Mouse (Mus musculus) urinary bladder, adult 18-20 months (tissue): ENCODE measurements around the gene Tgm1.

Source experiments
- DNase-seq, 2 experiments: peaks; one replicate each; pipeline ENCODE4 v3.0.0; 2022; ENCODE audit warnings: low spot score in 2 of 2, mixed read lengths in 2 of 2

Tgm1 gene

GRCm38 (mm10) chr14:55677615-55678014 is 36.1 kb downstream of the Tgm1 start:
- no peak for DNase-seq

DNA sequence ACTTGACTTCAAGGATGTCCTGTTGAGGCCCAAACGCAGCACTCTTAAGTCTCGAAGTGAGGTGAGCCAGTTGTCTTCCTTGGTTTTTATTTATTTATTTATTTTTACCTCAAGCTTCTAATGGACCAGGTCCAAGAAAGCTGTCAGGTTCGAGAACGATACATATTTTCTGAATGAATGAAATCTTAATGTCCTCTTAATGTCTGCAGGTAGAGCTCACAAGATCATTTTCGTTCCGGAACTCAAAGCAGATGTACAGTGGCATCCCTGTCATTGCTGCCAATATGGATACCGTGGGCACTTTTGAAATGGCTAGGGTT is 41.0 kb downstream of the Tgm1 start:
- no peak for DNase-seq

- peak; percentile 90 to 97 for DNase-seq
Observed at GRCm38 (mm10) chr14:55671833-55672740, 41.6 kb downstream of the Tgm1 start, which contains the start of the genes Gmpr2 and Nedd8. TSS of gene Gmpr2 (plus strand) at chr14:55671941. TSS of gene Nedd8 (minus strand) at chr14:55672124.

DNA sequence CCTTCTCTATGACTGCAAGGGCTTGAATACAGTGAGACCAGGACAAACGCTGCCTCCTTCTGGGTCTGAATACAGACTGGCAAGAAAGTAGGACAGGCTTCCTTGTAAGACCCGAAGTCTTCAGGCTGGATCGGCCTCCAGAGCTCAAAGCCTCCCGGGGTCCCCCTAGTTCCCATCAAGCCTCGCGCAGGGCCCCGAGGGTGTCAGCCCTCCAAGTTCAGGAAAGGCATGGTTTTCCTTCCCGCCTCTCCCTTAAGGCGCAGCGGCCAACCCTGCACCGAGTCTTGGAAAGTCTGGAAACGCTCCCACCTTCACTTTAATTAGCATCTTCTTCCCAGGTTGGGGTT is 42.3 kb downstream of the Tgm1 start:
- no peak for DNase-seq

DNA sequence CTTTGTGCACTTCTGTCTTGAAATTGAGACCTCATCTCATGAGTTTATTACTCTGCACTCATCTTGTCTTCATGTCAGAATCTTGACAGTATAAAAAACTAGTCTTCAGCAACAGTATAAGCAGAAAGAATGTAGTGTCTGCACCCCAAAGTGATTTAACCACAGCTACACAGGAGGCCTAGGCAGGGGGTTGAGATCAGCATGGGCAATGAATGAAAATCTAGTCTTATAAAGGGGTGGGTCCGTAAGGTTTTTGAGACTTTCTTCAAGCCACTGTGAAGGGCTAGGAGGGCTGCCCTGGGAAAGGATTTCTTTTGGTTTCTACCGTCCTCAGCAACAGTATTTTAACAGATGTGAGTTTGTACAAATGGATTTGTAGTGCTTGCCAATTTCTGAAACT is 53.1 kb downstream of the Tgm1 start:
- DNase-seq, result no peak

DNA sequence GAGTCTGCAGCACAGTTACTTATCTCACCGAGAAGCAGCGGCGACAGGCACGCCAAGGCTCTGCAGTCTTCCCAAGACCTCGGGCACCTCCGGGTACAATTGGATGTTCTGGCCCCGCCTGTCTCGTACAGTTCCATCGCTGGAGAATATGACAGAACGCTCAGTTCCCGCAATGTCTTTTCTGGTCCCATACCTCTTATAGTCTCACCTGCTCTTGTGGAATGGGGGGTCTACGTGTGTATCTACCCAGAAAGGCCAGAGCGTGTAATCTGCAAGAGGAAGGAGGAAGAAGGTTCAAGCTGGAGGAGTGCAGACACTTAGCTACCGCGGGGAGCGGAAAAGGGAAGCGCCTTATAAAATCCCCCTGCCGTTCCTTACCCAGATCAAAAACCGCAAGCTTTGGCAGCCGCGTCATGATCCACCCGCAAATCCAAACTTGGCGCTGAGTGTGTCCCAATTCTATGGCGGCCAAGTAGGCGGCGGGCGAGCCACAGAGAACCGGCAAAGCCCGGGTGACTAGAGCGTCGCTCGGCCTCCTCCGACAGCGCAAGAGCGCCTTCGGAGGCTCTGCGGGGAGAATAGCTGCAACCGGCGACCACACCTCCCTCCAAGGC is 53.7 kb downstream of the Tgm1 start, which contains the start of gene Mdp1:
Gene Mdp1, minus strand, starts transcription at position 549 of the 614 bp plus-strand sequence.
- peak; percentile 64 to 69 for DNase-seq

GRCm38 (mm10) chr14:55658011-55658410 is 55.7 kb downstream of the Tgm1 start:
- DNase-seq, result no peak

DNA sequence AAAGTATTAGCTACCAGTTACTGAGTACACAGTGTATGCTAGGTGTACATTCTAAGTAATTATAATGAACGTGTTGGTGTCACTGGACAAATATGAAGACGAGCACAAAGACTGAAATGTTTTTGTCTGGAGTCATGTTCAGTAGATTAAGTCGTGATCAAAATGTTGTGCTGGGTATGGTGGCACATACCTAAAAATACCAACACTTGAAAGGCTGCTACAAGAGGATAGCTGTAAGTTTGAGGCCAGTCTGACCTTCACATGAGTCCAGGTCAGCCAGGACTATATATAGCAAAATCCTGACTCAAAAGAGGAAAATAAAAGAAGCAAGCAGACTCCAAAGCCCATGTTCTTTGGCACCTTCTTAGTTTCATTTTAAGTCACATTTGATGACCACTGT is 56.8 kb downstream of the Tgm1 start:
- no peak for DNase-seq

GRCm38 (mm10) chr14:55651528-55651927 is 62.2 kb downstream of the Tgm1 start:
- no peak for DNase-seq
